Mouse (Mus musculus): ENCODE data around the gene Barhl1.

Barhl1 gene

GRCm38 (mm10) chr2:28860678-28861423 is 55.6 kb downstream of the Barhl1 start:
- DNase-seq: no peak

DNA sequence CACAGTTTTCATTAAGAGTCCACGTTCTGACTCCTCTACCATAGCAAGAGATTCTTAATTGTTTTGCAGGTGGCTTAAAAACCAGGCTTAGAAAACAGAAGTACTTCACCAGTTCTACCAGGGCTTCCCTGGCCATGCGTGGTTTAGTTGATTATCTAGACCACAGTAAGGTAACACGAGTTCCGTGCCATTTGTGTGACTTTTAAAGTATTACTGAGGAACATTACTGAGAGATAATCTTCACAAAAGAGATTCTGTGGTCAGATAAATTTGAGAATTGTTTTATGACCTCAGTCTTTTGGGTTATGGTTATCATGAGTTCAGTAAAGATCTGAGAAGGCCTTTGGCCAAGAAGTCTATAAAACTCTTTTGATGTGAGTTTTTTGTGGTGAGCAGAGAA is 57.2 kb downstream of the Barhl1 start:
- DNase-seq: no peak

Data from cerebellum, postnatal 36 days (tissue).